Mouse (Mus musculus) mature B cell (primary cell): ENCODE data around the gene Arfgef3.
"Not testable (repeated sequence)": the region's sequence is repeated elsewhere in the genome, so short reads cannot be mapped to it uniquely, and the experiment has no call there.

Experiments
- in situ Hi-C: fragments of 300-500 bp; cut with MboI; formaldehyde crosslinking; loops from 2 replicates; pipeline ENCODE4 v1.14.3; 2019

Gene Arfgef3

DNA sequence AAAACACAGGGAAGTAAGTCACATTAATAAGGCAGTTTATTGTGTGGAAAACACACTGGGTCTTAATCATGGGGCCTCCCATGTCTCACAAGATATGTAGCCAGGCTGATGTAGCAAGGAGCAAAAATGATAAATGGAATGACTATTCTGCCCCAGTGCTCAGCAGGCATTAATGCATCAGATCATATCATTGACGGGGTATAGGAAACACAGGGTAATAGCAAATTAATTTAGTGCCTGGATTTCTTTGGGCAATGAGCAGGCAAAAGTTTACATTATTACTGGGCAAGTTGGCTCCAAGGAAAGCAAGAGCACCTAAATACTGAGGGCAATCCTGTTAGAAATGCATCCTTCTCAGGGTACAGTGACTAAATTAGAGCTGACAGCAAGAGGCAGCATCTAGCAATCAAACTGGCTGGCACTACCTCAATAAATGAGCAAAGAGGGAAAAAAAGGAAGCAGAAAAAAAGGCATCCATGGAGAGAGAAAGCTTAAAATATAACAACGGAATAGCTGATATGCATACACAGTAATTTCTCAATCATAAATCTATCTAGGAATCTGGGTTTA, 62.3 kb downstream of the Arfgef3 start:
- in situ Hi-C loops, result no loop called here

DNA sequence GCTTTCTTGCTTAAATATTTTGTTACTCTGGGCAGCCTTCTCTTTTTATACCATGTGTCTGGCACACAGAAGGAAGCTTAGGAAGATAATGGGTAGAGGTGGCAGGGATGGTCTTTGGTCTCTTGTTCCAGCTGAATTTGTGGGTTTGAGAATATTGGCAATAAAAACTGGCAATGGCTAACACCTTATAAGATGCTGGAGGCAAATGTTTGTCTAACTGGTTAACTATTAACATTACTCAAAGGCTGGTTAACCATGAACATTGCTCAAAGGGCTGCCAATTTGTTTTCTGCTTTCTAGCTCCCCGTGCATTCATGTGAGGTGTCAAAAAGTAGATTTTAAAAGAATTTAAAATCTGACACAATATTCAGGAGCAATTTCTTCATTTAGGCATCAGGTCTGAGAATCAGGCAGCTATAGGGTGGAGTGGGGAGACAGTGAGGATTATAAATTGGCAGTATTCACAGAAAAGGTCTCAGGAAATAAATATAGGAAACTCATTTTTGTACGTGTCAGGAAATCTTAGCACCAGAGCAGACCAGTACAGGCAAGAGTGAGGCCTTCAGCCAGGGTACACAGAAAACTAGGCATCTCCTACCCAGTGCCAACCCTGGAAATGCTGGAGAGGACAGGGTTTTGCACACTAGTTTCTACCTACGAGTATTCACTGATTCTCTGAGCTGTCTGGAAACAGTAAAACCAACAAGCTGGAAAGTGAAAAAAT, 62.9 kb downstream of the Arfgef3 start:
- in situ Hi-C loops, result no loop called here

DNA sequence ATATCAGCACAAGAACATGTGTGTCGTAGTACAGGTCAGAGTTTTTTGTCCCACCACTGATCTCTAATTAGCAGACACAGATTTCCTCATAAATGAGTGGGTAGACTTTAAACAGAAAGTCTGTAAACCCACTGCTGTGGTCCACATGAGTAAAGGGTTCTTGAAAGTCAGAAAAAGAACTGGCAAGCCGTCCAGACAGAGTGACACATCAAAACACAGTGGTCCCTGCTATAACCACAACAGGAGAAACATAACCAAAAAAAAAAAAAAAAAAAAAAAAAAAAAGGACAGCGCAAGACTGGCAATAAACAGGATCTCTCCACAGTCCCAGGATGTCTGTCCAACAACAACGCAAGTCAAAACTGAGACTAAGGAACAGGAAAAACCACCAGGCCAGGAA, 64.9 kb downstream of the Arfgef3 start:
- in situ Hi-C loops, result no loop called here

- in situ Hi-C loops, result no loop called here
Observed at GRCm38 (mm10) chr10:18664794-18665193, 79.0 kb downstream of the Arfgef3 start.

DNA sequence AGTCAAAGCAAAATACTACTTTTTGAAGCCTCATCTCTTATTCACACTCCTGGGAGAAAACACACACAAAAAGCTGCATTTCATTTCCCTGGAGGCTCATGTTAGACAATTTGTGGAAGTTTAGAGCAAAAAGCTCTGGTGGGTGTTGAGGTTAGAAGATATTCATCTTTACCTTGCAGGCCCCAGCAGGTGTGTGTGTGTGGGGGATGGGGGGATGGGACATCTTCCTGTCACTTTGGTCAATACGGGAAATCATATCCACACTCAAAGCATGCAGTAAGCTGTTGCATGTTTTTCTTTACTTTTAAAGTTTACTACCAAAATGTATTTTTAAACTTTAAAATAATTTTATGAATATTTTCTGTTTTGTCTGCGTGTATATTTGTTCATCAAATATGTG, 79.7 kb downstream of the Arfgef3 start:
- in situ Hi-C loops, result no loop called here

DNA sequence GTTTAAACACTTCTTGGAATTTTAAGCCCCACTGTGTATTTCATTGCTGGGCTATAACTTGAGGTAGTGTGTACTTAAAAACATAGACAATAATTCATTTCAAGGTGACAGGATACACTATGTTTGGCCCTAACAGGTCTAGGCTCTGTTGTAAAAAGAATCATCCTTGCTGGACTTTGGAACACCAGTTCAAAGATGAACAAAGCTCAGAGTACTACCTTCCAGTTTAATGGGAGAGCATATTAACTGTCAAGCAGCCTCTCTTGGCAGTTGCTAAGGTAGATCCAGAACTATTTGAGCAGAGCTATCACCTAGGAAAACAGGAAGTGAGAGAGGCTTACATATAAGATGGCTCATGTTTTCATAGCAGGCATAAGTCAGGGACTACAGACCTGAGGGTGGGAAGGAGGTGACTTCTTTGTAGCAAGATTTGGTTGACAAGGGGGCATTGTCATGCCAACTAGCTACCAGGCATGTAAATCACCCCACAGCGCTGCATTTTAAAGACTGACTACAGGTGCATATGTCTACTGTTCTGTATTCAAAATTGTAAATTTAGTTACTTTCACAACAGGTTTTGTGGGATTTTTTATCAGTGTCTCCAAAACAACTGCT, 82.0 kb downstream of the Arfgef3 start:
- in situ Hi-C loops, result no loop called here

- in situ Hi-C loops, result no loop called here
Observed at GRCm38 (mm10) chr10:18660998-18661397, 82.8 kb downstream of the Arfgef3 start.

- in situ Hi-C loops, result no loop called here
Observed at GRCm38 (mm10) chr10:18657588-18657987, 86.2 kb downstream of the Arfgef3 start.

DNA sequence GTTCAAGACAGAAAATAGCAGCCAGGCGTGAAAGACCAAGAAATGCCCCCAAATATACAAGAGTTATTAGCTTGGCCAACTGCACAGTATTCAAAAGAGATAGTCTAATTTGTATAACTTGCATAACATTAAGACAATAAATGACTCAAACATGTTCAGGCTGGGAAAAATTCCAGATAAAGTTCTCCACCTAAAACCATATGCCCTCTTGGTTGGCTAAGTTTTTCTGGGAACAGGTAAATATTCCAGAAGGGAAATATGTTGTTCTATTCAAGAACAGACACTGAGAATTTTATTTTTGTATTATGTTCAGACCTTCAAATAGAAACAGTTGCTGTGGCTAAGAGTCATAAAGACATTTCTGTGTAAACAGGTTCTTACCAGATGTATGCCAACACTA, 96.7 kb downstream of the Arfgef3 start:
- in situ Hi-C loops, result no loop called here

GRCm38 (mm10) chr10:18646035-18646434, 97.7 kb downstream of the Arfgef3 start:
- in situ Hi-C loops, result no loop called here

DNA sequence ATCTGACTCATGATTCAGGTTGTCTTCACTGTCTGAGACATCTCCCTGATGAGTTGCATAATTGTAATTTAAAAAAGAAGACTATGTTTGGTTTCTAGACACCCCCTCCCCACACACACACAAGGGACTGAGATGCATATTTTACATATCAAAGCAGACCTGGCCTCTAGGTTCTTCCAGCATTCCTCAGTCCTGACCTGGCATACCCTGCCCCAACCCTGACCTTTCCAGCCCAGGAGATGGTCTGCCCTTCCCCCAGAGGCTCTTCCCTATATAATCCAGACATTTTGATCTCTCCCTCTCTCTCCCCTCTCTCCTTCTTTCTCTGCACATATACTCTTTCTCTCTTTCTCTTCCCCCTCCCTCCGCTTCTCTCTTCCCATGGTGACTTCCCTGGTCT, 99.4 kb downstream of the Arfgef3 start:
- in situ Hi-C loops, result no loop called here

- in situ Hi-C loops, result no loop called here
Observed at GRCm38 (mm10) chr10:18643506-18643905, 100.2 kb downstream of the Arfgef3 start.

DNA sequence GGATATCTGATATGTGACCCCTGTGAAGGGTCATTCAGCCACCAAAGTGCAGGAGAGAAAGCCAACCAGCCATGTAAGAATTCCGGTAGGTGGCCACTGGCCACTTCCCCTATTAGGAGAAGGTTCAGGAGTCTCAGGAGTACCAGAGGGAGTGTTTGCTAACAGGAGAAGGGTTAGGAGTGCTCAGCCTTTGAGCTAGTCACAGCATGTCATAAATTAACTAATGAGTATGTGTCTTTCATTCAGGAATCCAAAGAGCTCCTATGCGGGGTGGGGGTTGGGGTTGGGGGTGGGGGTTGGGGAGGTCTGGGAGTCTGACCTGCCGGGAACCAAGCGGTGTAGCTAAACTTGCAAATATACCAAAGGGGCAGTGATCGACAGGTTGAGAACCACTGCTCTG, 100.9 kb downstream of the Arfgef3 start:
- in situ Hi-C loops, result no loop called here

GRCm38 (mm10) chr10:18640596-18640995, 103.2 kb downstream of the Arfgef3 start:
- in situ Hi-C loops, result no loop called here

GRCm38 (mm10) chr10:18635450-18635849, 108.3 kb downstream of the Arfgef3 start:
- in situ Hi-C loops, result no loop called here

DNA sequence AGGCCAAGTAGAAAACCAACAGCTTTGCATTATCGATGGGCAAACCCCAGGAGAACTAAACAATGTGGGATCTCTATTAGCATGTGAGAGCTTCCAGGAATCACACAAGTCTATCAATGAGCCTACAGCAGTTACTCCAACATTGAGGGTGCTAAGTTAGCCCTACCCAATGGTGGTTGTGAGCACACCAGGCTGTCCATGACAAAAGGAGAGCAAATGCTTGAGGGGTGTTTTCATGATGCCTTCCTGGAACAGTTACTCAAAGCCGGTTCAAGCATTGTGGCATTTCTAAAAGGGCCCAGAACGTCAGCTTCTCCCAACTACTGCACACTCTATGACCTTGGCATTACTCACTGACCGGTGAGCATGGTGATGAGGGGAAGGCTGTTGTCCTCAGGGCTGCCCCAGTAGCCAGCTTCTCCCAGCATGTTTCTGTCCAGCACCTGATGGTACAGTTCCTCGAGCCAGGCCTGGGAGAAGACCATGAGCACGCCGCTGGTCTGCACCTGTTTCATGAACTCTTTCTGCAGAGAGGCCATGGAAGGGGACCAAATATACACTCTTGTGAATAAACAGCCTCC, 109.3 kb downstream of the Arfgef3 start:
- in situ Hi-C loops, result no loop called here

- in situ Hi-C loops, result no loop called here
Observed at GRCm38 (mm10) chr10:18630498-18630897, 113.3 kb downstream of the Arfgef3 start.

GRCm38 (mm10) chr10:18627530-18627929, 116.2 kb downstream of the Arfgef3 start:
- in situ Hi-C loops, result no loop called here

DNA sequence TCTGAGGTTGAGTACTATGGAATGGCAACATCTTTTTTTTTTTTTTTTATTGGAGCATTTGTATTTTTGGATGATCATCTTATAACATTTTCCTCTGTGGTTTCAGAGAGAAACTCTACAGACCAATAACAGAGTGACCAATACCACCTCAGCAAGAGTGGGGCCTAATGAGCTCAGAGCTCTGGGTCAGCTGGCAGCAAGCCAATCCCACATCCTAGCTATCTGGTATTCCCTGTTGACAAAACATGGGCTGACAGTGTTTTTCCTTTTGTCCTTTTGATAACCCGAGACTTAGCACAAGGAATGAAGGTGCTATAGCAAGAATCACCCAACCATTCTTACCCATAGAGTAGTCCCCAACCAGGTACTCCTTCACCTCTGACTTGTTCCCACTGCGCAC, 131.0 kb downstream of the Arfgef3 start:
- in situ Hi-C loops, result no loop called here

DNA sequence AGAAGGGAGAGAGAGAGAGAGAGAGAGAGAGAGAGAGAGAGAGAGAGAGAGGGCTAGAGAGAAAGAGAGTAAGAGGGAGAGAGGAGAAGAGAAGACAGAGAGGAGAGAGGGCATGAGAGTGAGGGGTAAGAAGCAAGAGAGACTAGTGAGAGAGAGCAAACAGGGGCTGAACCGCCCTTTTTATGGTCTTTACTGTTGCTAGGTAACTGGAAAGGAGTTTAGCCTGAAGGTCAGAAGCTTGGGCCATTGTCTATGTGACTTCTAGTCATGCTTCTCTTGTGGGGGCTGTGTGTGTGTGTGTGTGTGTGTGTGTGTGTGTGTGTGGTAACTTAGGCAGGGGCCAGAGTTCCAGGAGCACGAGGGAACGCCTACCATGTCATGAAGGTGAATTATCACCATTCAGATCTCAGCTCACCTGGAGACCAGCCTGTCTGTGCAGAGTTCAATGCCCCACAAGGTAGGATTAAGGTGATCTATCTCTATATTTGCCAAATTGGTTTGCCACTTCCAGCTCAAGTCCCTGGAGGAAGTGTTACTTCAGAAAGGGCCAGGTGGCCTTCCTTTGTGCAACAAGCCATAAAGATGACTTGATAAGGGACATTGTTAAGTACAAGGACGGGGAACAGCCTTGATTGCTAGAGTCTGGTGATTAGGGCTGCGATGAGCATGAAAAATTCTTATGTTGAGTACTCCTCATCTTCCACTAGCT, 138.8 kb downstream of the Arfgef3 start:
- in situ Hi-C loops, result not testable (repeated sequence)

GRCm38 (mm10) chr10:18602030-18602429, 141.7 kb downstream of the Arfgef3 start:
- in situ Hi-C loops, result no loop called here

- in situ Hi-C loops, result no loop called here
Observed at GRCm38 (mm10) chr10:18597601-18598000, 146.1 kb downstream of the Arfgef3 start.
